ENCODE assay signal across 12 mouse cellular contexts in the genomic region with DNA sequence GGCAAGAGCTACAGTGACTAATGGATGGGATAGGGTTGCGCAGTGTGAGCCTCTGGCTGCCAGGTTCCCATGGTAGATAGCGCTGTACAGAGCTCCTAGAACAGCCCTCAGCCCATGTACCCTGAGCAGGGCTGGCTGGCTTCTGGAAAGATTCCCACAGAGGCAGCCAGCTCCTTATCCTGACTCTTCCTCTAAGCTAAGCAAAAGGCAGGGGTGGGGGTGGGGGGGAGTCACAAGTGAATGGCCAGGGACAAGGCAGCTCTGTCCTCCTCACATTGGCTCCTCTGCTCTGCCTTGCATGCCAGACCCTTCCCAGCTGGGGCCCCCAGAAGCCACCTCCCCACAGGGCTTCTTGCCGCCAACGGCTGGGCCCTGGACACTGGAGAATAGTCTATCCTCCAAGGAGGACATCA. TPM values are rescaled to one million over a fixed set of nuclear protein-coding genes. Genes with fewer than 3 reads are reported as not detected.
DNase-seq lines count a peak whose midpoint lies in the region; ATAC-seq and TF ChIP-seq lines count a peak whose summit lies in the region.
"Had no signal": no experiment of that assay in that cellular context is flagged by ENCODE, and none has a peak within 500 bp of the region (broad histone marks: within the 10 kb centered on the region; RNA-seq: fewer than 3 reads in every experiment).

No protein-coding gene starts in this region.

- H3K4me2 ChIP-seq in liver, embryonic 12.5 days: no peak overlapping the region
- no peak overlapping the region for H3K4me2 ChIP-seq in hindbrain, embryonic 14.5 days (replicated peaks)

- intact Hi-C loops in left cerebral cortex, postnatal 36 days (cut with DNase I): no loop called here

- H3K4me3 ChIP-seq in heart, embryonic 10.5 days: no peak overlapping the region
- no peak overlapping the region for H3K4me3 ChIP-seq in liver, embryonic 12.5 days
- no peak overlapping the region for H3K4me3 ChIP-seq in hindbrain, embryonic 14.5 days (replicated peaks; ENCODE audit: low read length)
- H3K4me3 ChIP-seq in olfactory bulb, adult 2 months (ENCODE audit: insufficient read depth, low read depth, low read length): no peak overlapping the region

- no peak for DNase-seq in heart, embryonic 10.5 days (ENCODE audit: low spot score)
- DNase-seq in heart, postnatal 4 days: no peak
- no peak for DNase-seq in liver
- DNase-seq in hindbrain, embryonic 14.5 days (ENCODE audit: low spot score): no peak
- DNase-seq in left cerebral cortex, postnatal 36 days (ENCODE audit: low spot score in 2 of 2): no peak
- no peak for DNase-seq in spleen, adult 12 weeks (ENCODE audit: low spot score)
- DNase-seq: kidney, adult 2 months; lung, postnatal 10 days had no signal

- peak overlapping the region; percentile 72 for H3K27ac ChIP-seq in heart, embryonic 10.5 days
- no peak overlapping the region for H3K27ac ChIP-seq in liver, embryonic 12.5 days
- H3K27ac ChIP-seq in hindbrain, embryonic 14.5 days: peak overlapping the region; percentile 67
- H3K27ac ChIP-seq in olfactory bulb, adult 2 months (ENCODE audit: insufficient read depth, low read depth, low read length): peak overlapping the region; percentile 15

- H3K27me3 ChIP-seq in heart, embryonic 10.5 days (ENCODE audit: insufficient read depth, poor library complexity, severe bottlenecking): no peaks in the 10 kb centered on the region
- H3K27me3 ChIP-seq in liver, embryonic 12.5 days (replicated peaks): no peaks in the 10 kb centered on the region
- H3K27me3 ChIP-seq in hindbrain, embryonic 14.5 days (ENCODE audit: control insufficient read depth, insufficient read depth, low read length): no peaks in the 10 kb centered on the region

- TF ChIP-seq POLR2A in olfactory bulb, adult 2 months (IDR thresholded peaks at IDR 0.05; ENCODE audit: insufficient read depth, low read depth, low read length): no peak

- H3K4me1 ChIP-seq in heart, embryonic 10.5 days: peaks cover 22% of the 10 kb centered on the region
- peaks cover 2% of the 10 kb centered on the region; the same call in 1 of the 2 replicates for H3K4me1 ChIP-seq in liver, embryonic 12.5 days
- H3K4me1 ChIP-seq in hindbrain, embryonic 14.5 days (replicated peaks; ENCODE audit: control insufficient read depth, insufficient read depth, low read length): no peaks in the 10 kb centered on the region
- H3K4me1 ChIP-seq in olfactory bulb, adult 2 months (ENCODE audit: control insufficient read depth, insufficient read depth, low read length): peaks cover 42% of the 10 kb centered on the region

- 90% methylated on average over 4 of the region's 4 CpGs for WGBS in heart, embryonic 10.5 days
- WGBS in liver, embryonic 12.5 days (ENCODE audit: insufficient replicate concordance): 83% methylated on average over 4 of the region's 4 CpGs
- WGBS in hindbrain, embryonic 14.5 days: 84% methylated on average over 4 of the region's 4 CpGs
- WGBS in olfactory bulb, adult 2 months: 73% methylated on average over 4 of the region's 4 CpGs

- no peaks in the 10 kb centered on the region for H3K9me3 ChIP-seq in heart, embryonic 10.5 days
- no peaks in the 10 kb centered on the region for H3K9me3 ChIP-seq in liver, embryonic 12.5 days (replicated peaks)
- no peaks in the 10 kb centered on the region for H3K9me3 ChIP-seq in hindbrain, embryonic 14.5 days (ENCODE audit: control insufficient read depth, low read length)

- H3K9ac ChIP-seq in liver, embryonic 12.5 days: peak overlapping the region; percentile 19; the same call in 1 of the 2 replicates
- no peak overlapping the region; the same call in 1 of the 2 replicates for H3K9ac ChIP-seq in hindbrain, embryonic 14.5 days

- peaks cover 65% of the 10 kb centered on the region for H3K36me3 ChIP-seq in heart, embryonic 10.5 days
- peaks cover 23% of the 10 kb centered on the region for H3K36me3 ChIP-seq in liver, embryonic 12.5 days
- H3K36me3 ChIP-seq in hindbrain, embryonic 14.5 days (replicated peaks; ENCODE audit: control insufficient read depth, insufficient read depth): peaks cover 76% of the 10 kb centered on the region

- TF ChIP-seq CTCF in olfactory bulb, adult 2 months (IDR thresholded peaks at IDR 0.05; ENCODE audit: insufficient read depth, low read depth, low read length): no peak

- ATAC-seq in liver, embryonic 12.5 days: no peak
- peak; percentile 52 for ATAC-seq in hindbrain, embryonic 14.5 days (ENCODE audit: low FRiP score)
- ATAC-seq: CD4-positive, CD25-positive, alpha-beta regulatory T cell, adult 4 months had no signal

RNA-seq across cellular contexts. Expression of a gene that starts 14.7 kb away (rescaled TPM):
- polyA plus RNA-seq in heart, embryonic 10.5 days (2016; fragmentation: Nextera tagmentation; extraction: Ambion mirVana): 43.7 and 53.9 TPM in 2 replicates
- 100 to 1,000 TPM; 142 to 153 TPM for total RNA-seq in heart, postnatal 4 days (2021)
- polyA plus RNA-seq in liver, embryonic 12.5 days (2016; fragmentation: Nextera tagmentation; extraction: Ambion mirVana): 8.1 and 8.6 TPM in 2 replicates
- polyA plus RNA-seq in hindbrain, embryonic 14.5 days (2014; fragmentation: Nextera tagmentation; extraction: Ambion mirVana): 96.7 and 101 TPM in 2 replicates
- 357 TPM in 1 of 2 replicates, not detected in the other for polyA plus RNA-seq in olfactory bulb, adult 2 months (2012; ENCODE audit: insufficient read depth, insufficient read length, low replicate concordance, missing spikeins)
- 10 to 100 TPM; 44.4 to 58.4 TPM for total RNA-seq in left cerebral cortex, postnatal 36 days (2021)

RNA-seq across cellular contexts. Expression of a gene that starts 21.8 kb away (rescaled TPM):
- polyA plus RNA-seq in heart, embryonic 10.5 days (2016; fragmentation: Nextera tagmentation; extraction: Ambion mirVana): 32.7 and 34.7 TPM in 2 replicates
- total RNA-seq in heart, postnatal 4 days (2021): 10 to 100 TPM; 16.1 to 16.6 TPM
- 16.1 and 17.0 TPM in 2 replicates for polyA plus RNA-seq in liver, embryonic 12.5 days (2016; fragmentation: Nextera tagmentation; extraction: Ambion mirVana)
- polyA plus RNA-seq in hindbrain, embryonic 14.5 days (2014; fragmentation: Nextera tagmentation; extraction: Ambion mirVana): 27.7 and 28.3 TPM in 2 replicates
- polyA plus RNA-seq in olfactory bulb, adult 2 months (2012; ENCODE audit: insufficient read depth, insufficient read length, low replicate concordance, missing spikeins): not detected in 2 replicates
- 10 to 100 TPM; 27.5 to 28.7 TPM for total RNA-seq in left cerebral cortex, postnatal 36 days (2021)

RNA-seq across cellular contexts. Expression of a gene that starts 30.7 kb away (rescaled TPM):
- 0.31 and 0.62 TPM in 2 replicates for polyA plus RNA-seq in heart, embryonic 10.5 days (2016; fragmentation: Nextera tagmentation; extraction: Ambion mirVana)
- under 1 TPM; 0.60 to 0.95 TPM for total RNA-seq in heart, postnatal 4 days (2021)
- polyA plus RNA-seq in liver, embryonic 12.5 days (2016; fragmentation: Nextera tagmentation; extraction: Ambion mirVana): 1.2 and 1.3 TPM in 2 replicates
- 1.9 and 2.1 TPM in 2 replicates for polyA plus RNA-seq in hindbrain, embryonic 14.5 days (2014; fragmentation: Nextera tagmentation; extraction: Ambion mirVana)
- polyA plus RNA-seq in olfactory bulb, adult 2 months (2012; ENCODE audit: insufficient read depth, insufficient read length, low replicate concordance, missing spikeins): not detected in 2 replicates
- 1 to 10 TPM; 2.1 to 2.7 TPM for total RNA-seq in left cerebral cortex, postnatal 36 days (2021)

RNA-seq across cellular contexts. Expression of a gene that starts 35.7 kb away (rescaled TPM):
- polyA plus RNA-seq in heart, embryonic 10.5 days (2016; fragmentation: Nextera tagmentation; extraction: Ambion mirVana): 0.02 TPM in 1 of 2 replicates, not detected in the other
- under 1 TPM; 0.81 to 0.92 TPM for total RNA-seq in heart, postnatal 4 days (2021)
- 0.01 and 0.02 TPM in 2 replicates for polyA plus RNA-seq in liver, embryonic 12.5 days (2016; fragmentation: Nextera tagmentation; extraction: Ambion mirVana)
- 0.25 and 0.29 TPM in 2 replicates for polyA plus RNA-seq in hindbrain, embryonic 14.5 days (2014; fragmentation: Nextera tagmentation; extraction: Ambion mirVana)
- not detected in 2 replicates for polyA plus RNA-seq in olfactory bulb, adult 2 months (2012; ENCODE audit: insufficient read depth, insufficient read length, low replicate concordance, missing spikeins)
- 1 to 10 TPM; 1.3 to 3.5 TPM for total RNA-seq in left cerebral cortex, postnatal 36 days (2021)
- polyA plus RNA-seq: CD4-positive, CD25-positive, alpha-beta regulatory T cell, adult 4 months; neural tube, embryonic 11.5 days had no signal

RNA-seq across cellular contexts. Expression of a gene that starts 50.4 kb away (rescaled TPM):
- polyA plus RNA-seq in heart, embryonic 10.5 days (2016; fragmentation: Nextera tagmentation; extraction: Ambion mirVana): 27.1 and 31.7 TPM in 2 replicates
- 10 to 100 TPM; 20.8 to 21.0 TPM for total RNA-seq in heart, postnatal 4 days (2021)
- polyA plus RNA-seq in liver, embryonic 12.5 days (2016; fragmentation: Nextera tagmentation; extraction: Ambion mirVana): 20.6 and 24.7 TPM in 2 replicates
- polyA plus RNA-seq in hindbrain, embryonic 14.5 days (2014; fragmentation: Nextera tagmentation; extraction: Ambion mirVana): 25.4 and 29.3 TPM in 2 replicates
- not detected in 2 replicates for polyA plus RNA-seq in olfactory bulb, adult 2 months (2012; ENCODE audit: insufficient read depth, insufficient read length, low replicate concordance, missing spikeins)
- total RNA-seq in left cerebral cortex, postnatal 36 days (2021): 10 to 100 TPM; 54.0 to 71.0 TPM

Comparison
In these comparisons a context has a peak if more than half of its experiments do, and no peak if none do; other contexts are left out.
1. RNA of a gene that starts 21.8 kb away (polyA plus RNA-seq): 32.7 to 34.7 TPM in heart, embryonic 10.5 days, 27.7 to 28.3 TPM in hindbrain, embryonic 14.5 days and 16.1 to 17.0 TPM in liver, embryonic 12.5 days; not detected in olfactory bulb, adult 2 months; every median in the first group is over 10 times any median in the second.